Mouse (Mus musculus): ENCODE data around the gene Slu7.

Slu7 gene

GRCm38 (mm10) chr11:43425166-43425709 lies 8.3 kb upstream of the Slu7 start:
- no peak for DNase-seq

GRCm38 (mm10) chr11:43425824-43426413 lies 7.6 kb upstream of the Slu7 start, which contains the start of gene Pttg1:
Gene Pttg1, minus strand, starts transcription at chr11:43426251.
- DNase-seq: peak; percentile 90

GRCm38 (mm10) chr11:43426414-43426884 lies 7.1 kb upstream of the Slu7 start:
- peak; percentile 55 for DNase-seq

GRCm38 (mm10) chr11:43434024-43434407 lies 472 bp downstream of the Slu7 start:
- DNase-seq: no peak

- DNase-seq: no peak
Observed at GRCm38 (mm10) chr11:43441121-43441520, 7.6 kb downstream of the Slu7 start.

- no peak for DNase-seq
Observed at GRCm38 (mm10) chr11:43443183-43443582, 9.6 kb downstream of the Slu7 start.

GRCm38 (mm10) chr11:43449916-43450315 lies 16.4 kb downstream of the Slu7 start:
- DNase-seq: no peak

- no peak for DNase-seq
Observed at GRCm38 (mm10) chr11:43451322-43451721, 17.8 kb downstream of the Slu7 start.

GRCm38 (mm10) chr11:43452266-43452665 lies 18.7 kb downstream of the Slu7 start:
- DNase-seq: no peak

- no peak for DNase-seq
Observed at GRCm38 (mm10) chr11:43463204-43463603, 29.7 kb downstream of the Slu7 start.

- peak; percentile 51 for DNase-seq
Observed at GRCm38 (mm10) chr11:43470118-43470517, 36.6 kb downstream of the Slu7 start.

- DNase-seq: no peak
Observed at GRCm38 (mm10) chr11:43470881-43471820, 37.6 kb downstream of the Slu7 start.

GRCm38 (mm10) chr11:43473115-43473514 lies 39.6 kb downstream of the Slu7 start:
- DNase-seq: no peak

GRCm38 (mm10) chr11:43473635-43474224 lies 40.2 kb downstream of the Slu7 start:
- DNase-seq: no peak

- no peak for DNase-seq
Observed at GRCm38 (mm10) chr11:43474225-43474774, 40.8 kb downstream of the Slu7 start, which contains the start of gene C1qtnf2. Gene C1qtnf2, plus strand, starts transcription at chr11:43474276.

GRCm38 (mm10) chr11:43479376-43479775 lies 45.8 kb downstream of the Slu7 start:
- DNase-seq: no peak

- DNase-seq: no peak
Observed at GRCm38 (mm10) chr11:43480561-43480960, 47.0 kb downstream of the Slu7 start.

- DNase-seq: no peak
Observed at GRCm38 (mm10) chr11:43481672-43482522, 48.4 kb downstream of the Slu7 start.

- DNase-seq: peak; percentile 43
Observed at GRCm38 (mm10) chr11:43483122-43483792, 49.7 kb downstream of the Slu7 start.

GRCm38 (mm10) chr11:43484057-43484456 lies 50.5 kb downstream of the Slu7 start:
- no peak for DNase-seq

- DNase-seq: no peak
Observed at GRCm38 (mm10) chr11:43484652-43485051, 51.1 kb downstream of the Slu7 start.

Measured in kidney, adult 9 months (tissue).